Mouse (Mus musculus): ENCODE data around the gene Gm49395.

The Gm49395 gene

GRCm38 (mm10) chr13:115067324-115067967 lies 34.3 kb downstream of the Gm49395 start:
- in situ Hi-C loops (cut with MboI; ENCODE audit: unreplicated experiment in 2 of 2) = no loop called here

- in situ Hi-C loops (cut with MboI; ENCODE audit: unreplicated experiment in 2 of 2) = no loop called here
These were observed 44.2 kb downstream of the Gm49395 start for GRCm38 (mm10) chr13:115057555-115057954.

DNA sequence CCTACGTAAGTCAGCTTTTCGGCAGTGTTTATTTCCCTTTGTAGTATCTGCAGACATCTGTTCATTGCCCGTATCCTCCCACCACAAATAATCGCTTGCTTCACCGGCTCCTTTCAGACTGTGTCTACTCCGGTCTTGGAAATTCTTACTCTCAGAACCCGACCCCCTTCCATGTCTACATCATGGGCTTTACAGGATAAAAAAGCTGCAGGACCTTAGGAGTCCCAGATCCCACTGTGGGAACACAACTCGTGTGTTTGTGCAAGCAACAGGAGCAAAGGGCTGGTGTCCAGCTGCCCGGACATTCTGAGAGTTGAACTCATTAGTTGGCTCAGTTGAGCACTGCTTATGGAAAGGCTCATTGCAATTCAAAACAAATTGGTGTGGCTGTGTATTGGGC lies 46.9 kb downstream of the Gm49395 start:
- in situ Hi-C loops (cut with MboI; ENCODE audit: unreplicated experiment in 2 of 2) = no loop called here

DNA sequence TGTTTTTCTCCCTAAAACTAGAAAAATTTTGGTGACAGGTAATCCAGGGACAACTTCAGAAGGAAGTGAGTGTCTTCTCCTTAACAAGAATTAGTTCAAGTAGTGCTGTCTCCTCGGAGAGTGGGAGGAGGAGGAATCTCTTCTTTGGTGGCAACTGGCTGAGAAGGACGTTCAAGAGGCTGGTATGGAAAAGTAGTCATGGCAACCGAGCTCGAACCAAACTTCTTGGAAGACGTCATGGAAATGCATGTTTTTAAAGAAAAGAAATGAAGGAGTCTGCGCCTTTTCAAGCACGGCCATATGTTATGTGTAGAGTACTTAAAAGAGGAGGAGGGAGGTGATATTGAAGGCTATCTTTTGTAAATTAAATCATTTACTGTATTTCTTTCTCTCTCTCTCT lies 49.2 kb downstream of the Gm49395 start:
- in situ Hi-C loops (cut with MboI; ENCODE audit: unreplicated experiment in 2 of 2) = no loop called here

- in situ Hi-C loops (cut with MboI; ENCODE audit: unreplicated experiment in 2 of 2) = no loop called here
These were observed 50.8 kb downstream of the Gm49395 start for GRCm38 (mm10) chr13:115050660-115051559.

DNA sequence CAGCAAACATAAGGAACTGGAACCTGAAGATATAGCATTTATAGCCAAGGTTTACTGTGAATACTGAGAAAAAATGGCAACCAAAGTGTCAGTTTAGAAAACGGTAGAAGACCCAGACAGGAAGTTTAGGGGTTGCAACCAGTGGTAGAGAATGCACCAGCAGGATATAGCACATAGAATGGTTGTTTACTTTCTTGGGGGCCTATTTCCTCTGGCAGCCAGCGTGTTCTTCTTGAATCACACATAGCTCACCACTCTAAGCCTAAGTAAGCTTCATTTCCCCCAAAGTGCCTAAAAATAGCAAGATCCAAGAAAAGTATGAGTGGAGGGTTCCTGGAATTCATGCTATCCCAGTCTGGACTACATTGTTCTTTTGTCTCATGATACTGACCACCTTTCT lies 59.1 kb downstream of the Gm49395 start:
- in situ Hi-C loops (cut with MboI; ENCODE audit: unreplicated experiment in 2 of 2) = no loop called here

DNA sequence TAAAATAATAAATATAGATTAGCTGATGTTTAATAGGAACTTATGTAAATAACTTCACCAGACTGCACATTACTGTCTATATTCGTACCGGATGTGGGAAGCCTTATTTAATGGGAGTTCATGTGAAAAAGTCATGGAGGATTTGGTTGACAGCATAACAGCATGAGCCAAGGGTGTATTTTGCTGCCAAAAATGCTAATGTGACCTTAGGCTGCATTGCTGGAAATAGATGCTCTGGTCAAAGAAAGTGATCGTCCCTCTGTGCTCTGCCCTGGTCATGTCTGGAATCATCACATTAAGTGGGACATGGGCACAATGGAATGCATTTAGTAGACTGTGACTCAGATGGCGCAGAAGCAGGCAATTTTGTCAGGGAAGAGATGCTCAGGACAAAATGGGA lies 64.4 kb downstream of the Gm49395 start:
- in situ Hi-C loops (cut with MboI; ENCODE audit: unreplicated experiment in 2 of 2) = no loop called here

DNA sequence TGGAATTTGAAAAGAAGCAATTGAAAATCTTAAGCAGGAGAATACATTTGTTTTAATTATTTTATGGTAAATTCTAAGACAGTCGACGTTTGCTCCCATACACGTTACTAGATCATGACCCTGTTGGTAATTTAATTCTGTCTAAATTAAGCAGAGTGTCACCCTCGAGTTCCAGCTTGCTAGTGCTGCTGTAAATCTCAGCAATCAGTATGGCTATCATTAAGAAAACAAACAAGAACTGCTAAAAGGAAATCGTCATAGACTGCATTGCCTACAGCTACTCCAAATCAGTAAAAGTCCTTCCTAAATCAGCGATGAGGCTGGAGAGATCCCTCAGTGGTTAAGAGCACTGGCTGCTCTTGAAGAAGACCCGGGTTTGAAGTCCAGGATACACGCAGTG lies 66.3 kb downstream of the Gm49395 start:
- in situ Hi-C loops (cut with MboI; ENCODE audit: unreplicated experiment in 2 of 2) = no loop called here

GRCm38 (mm10) chr13:115033135-115033534 lies 68.6 kb downstream of the Gm49395 start:
- in situ Hi-C loops (cut with MboI; ENCODE audit: unreplicated experiment in 2 of 2) = no loop called here

- in situ Hi-C loops (cut with MboI; ENCODE audit: unreplicated experiment in 2 of 2) = no loop called here
These were observed 70.3 kb downstream of the Gm49395 start for GRCm38 (mm10) chr13:115031177-115032000.

- in situ Hi-C loops (cut with MboI; ENCODE audit: unreplicated experiment in 2 of 2) = no loop called here
These were observed 76.3 kb downstream of the Gm49395 start for GRCm38 (mm10) chr13:115025394-115025793.

- in situ Hi-C loops (cut with MboI; ENCODE audit: unreplicated experiment in 2 of 2) = no loop called here
These were observed 79.5 kb downstream of the Gm49395 start for GRCm38 (mm10) chr13:115022117-115022787.

- in situ Hi-C loops (cut with MboI; ENCODE audit: unreplicated experiment in 2 of 2) = no loop called here
These were observed 80.3 kb downstream of the Gm49395 start for GRCm38 (mm10) chr13:115021411-115021810.

- in situ Hi-C loops (cut with MboI; ENCODE audit: unreplicated experiment in 2 of 2) = no loop called here
These were observed 81.0 kb downstream of the Gm49395 start for GRCm38 (mm10) chr13:115020727-115021126.

DNA sequence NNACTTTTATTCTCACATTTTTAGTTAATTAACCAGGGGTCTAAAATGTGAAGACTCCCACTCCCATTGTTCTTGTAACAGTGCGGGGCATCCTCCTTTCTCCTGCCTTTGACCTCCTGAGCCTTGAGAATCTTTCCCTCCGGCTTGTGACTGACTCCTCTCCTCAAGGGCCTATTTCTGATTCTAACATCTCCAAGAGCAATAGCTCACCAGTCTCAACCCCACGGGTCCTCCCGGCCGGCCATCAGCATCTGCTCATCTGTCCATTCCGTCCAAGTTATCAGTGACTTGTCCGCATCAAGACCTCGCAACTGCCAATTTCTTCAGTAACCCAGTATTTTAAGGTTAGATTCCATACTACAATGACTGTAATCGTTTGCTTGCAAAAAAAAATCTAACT lies 84.2 kb downstream of the Gm49395 start:
- in situ Hi-C loops (cut with MboI; ENCODE audit: unreplicated experiment in 2 of 2) = no loop called here

DNA sequence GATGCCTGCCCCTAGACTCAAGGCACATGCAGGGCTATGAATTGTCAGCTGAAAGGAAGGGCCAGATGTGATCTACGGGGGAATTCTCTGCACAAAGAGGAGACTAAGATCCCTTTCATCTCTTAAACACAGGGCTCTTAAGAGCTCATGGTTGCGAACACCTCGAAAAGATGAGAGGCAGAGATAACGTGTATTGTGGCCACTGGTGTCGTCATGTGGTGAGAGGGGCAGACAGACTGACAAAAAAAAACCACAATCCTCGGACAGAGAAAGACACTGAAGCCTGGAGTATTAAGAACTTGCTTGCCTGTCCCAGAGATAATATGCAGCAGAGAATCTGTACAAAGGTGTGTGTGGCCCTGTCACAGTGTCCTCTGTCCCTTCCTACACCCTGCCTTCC lies 90.2 kb downstream of the Gm49395 start:
- in situ Hi-C loops (cut with MboI; ENCODE audit: unreplicated experiment in 2 of 2) = no loop called here

DNA sequence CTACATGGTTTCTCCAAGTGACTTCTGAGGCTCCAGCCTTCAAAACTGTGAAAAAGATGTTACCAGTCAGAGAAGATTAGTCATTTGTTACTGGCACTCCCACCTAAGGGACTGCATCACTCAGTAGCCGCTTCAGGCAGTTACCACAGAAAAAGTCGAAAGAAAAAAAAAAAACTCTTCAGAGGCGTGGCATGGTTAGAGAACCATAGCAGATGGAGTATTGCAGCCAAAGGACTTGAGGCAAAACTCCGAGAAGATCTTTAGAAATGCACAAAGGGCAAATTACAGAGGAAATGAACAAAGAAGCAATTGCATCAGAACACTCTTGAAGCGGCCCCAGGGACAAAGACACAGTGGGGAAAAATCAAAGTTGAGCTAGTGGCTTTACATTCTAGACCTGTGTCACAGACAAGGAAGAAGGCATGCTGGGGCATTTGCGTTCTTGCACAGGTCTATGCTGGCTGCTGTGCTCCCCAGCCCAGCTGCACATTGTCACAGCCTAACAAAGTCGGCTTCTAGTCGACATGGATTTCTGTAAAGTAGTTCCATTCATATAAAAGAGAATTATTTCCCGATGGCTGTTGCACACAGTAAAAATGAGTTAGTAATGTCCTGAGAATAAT lies 95.4 kb downstream of the Gm49395 start:
- in situ Hi-C loops (cut with MboI; ENCODE audit: unreplicated experiment in 2 of 2) = no loop called here

DNA sequence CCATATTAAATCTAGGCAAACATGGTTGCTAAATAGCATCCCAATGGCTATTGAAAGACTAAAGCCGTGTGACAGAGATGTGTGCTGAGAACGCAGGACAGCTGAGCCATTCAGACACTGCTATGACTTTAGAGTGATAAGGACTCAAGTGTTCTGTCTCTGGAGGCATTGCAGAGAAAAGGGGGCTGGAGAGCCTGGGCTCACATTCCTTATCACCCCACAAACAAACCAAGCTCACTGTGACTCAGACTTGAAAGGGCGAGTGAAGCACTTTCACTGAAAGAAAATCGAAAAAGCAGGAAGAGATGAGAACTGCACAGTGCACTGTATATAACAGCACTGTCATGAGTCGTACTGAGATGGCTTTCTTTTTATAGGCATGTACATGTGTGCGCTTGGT lies 96.4 kb downstream of the Gm49395 start:
- in situ Hi-C loops (cut with MboI; ENCODE audit: unreplicated experiment in 2 of 2) = no loop called here

DNA sequence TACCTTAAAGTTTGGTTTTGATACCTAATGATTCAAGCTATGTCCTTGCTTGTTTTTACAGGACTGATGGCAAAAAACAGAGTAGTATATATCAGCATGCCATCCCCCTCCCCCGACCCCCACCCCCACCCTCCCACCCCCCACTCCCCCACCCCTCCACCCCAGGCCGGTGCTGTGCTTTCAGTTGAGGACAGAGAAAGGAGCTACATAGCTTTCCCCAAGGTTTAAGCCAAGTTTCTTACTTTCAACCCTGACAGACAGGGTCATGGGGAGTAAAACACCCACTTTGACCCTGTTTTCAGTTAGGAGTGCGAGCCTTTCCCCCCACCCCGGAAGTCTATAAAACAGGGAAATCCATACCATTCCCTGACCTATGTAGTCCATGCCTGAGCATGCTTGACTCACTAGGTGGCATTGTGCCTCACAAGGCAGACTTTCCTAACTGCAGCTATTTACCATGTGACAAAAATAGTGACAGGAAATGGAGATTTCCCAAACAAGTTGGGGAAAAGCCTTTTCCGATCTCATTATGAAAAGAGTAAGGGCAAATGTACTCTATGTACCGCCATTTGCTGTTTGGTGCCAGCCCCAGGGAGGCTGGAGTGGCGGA lies 98.2 kb downstream of the Gm49395 start:
- in situ Hi-C loops (cut with MboI; ENCODE audit: unreplicated experiment in 2 of 2) = no loop called here

- in situ Hi-C loops (cut with MboI; ENCODE audit: unreplicated experiment in 2 of 2) = no loop called here
These were observed 98.9 kb downstream of the Gm49395 start for GRCm38 (mm10) chr13:115002837-115003236.

All from v-Abl transformed pro-B cells (cell line).